ENCODE assay signal across 21 mouse cellular contexts in genomic region chr10:96204198-96204597, GRCm38 (mm10).
DNase-seq lines count a peak whose midpoint lies in the region; ATAC-seq and TF ChIP-seq lines count a peak whose summit lies in the region.
"Had no signal": no experiment of that assay in that cellular context is flagged by ENCODE, and none has a peak within 500 bp of the region (broad histone marks: within the 10 kb centered on the region; RNA-seq: fewer than 3 reads in every experiment).

No protein-coding gene starts in this region.

- H3K4me3 ChIP-seq in heart, embryonic 11.5 days (ENCODE audit: low read depth, low read length): no peak overlapping the region
- H3K4me3 ChIP-seq in heart, embryonic 10.5 days: no peak overlapping the region
- no peak overlapping the region for H3K4me3 ChIP-seq in liver, embryonic 14.5 days (ENCODE audit: insufficient read depth in 1 of 2, low read depth in 2 of 2, low read length in 2 of 2)
- H3K4me3 ChIP-seq: embryonic facial prominence, embryonic 12.5 days; forebrain, embryonic 15.5 days; gastrocnemius, adult 2 months; midbrain, embryonic 13.5 days; stomach, embryonic 15.5 days had no signal

- H3K4me1 ChIP-seq in heart, embryonic 11.5 days (ENCODE audit: control insufficient read depth, insufficient read depth, low read length): no peaks in the 10 kb centered on the region
- peaks cover 9% of the 10 kb centered on the region; the same call in 1 of the 2 replicates for H3K4me1 ChIP-seq in heart, embryonic 10.5 days
- peaks cover 10 to 33% of the 10 kb centered on the region in 2 experiments for H3K4me1 ChIP-seq in liver, embryonic 14.5 days (replicated peaks; ENCODE audit: control insufficient read depth in 2 of 2, insufficient read depth in 2 of 2, low read length in 1 of 2)
- H3K4me1 ChIP-seq: forebrain, embryonic 15.5 days; midbrain, embryonic 13.5 days; stomach, embryonic 15.5 days had no signal

- no peaks in the 10 kb centered on the region for H3K27me3 ChIP-seq in heart, embryonic 11.5 days (ENCODE audit: control insufficient read depth, insufficient read depth, low read length)
- H3K27me3 ChIP-seq in heart, embryonic 10.5 days (ENCODE audit: insufficient read depth, poor library complexity, severe bottlenecking): no peaks in the 10 kb centered on the region
- H3K27me3 ChIP-seq in liver, embryonic 14.5 days (ENCODE audit: control insufficient read depth, insufficient read depth, low read length): no peaks in the 10 kb centered on the region
- H3K27me3 ChIP-seq: embryonic facial prominence, embryonic 12.5 days; forebrain, embryonic 15.5 days; midbrain, embryonic 13.5 days; stomach, embryonic 15.5 days had no signal

- peak; percentile 88 for ATAC-seq in heart, embryonic 11.5 days (replicated peaks; ENCODE audit: insufficient number of reproducible peaks, low FRiP score, low TSS enrichment)
- ATAC-seq in granulocyte monocyte progenitor cell, adult 5-6 weeks (replicated peaks; ENCODE audit: poor library complexity, severe bottlenecking): peak; percentile 41
- peak; percentile 86 for ATAC-seq in liver, embryonic 14.5 days (ENCODE audit: insufficient read depth)
- ATAC-seq: forebrain, embryonic 15.5 days; hindbrain, postnatal 0 days; midbrain, embryonic 13.5 days had no signal

- no peak overlapping the region for H3K9ac ChIP-seq in heart, embryonic 11.5 days (ENCODE audit: low read depth, low read length)
- H3K9ac ChIP-seq in liver, embryonic 14.5 days (replicated peaks): no peak overlapping the region
- H3K9ac ChIP-seq: embryonic facial prominence, embryonic 12.5 days; forebrain, embryonic 15.5 days; midbrain, embryonic 13.5 days; stomach, embryonic 15.5 days had no signal

- 0 out of 2 replicates have a peak, but pooled peaks cover 2% of the 10 kb centered on the region for H3K9me3 ChIP-seq in heart, embryonic 11.5 days (replicated peaks; ENCODE audit: control insufficient read depth, low read length)
- H3K9me3 ChIP-seq in heart, embryonic 10.5 days: no peaks in the 10 kb centered on the region
- H3K9me3 ChIP-seq in liver, embryonic 14.5 days (ENCODE audit: control insufficient read depth, low read length): no peaks in the 10 kb centered on the region
- H3K9me3 ChIP-seq: embryonic facial prominence, embryonic 12.5 days; forebrain, embryonic 15.5 days; midbrain, embryonic 13.5 days; stomach, embryonic 15.5 days had no signal

- TF ChIP-seq EP300 in liver, embryonic 14.5 days (IDR thresholded peaks at IDR 0.05; ENCODE audit: low read depth): peak; percentile 88

- DNase-seq in heart, embryonic 10.5 days (ENCODE audit: low spot score): no peak
- peak; percentile 45 to 58 (median 58) for DNase-seq in liver, embryonic 14.5 days (ENCODE audit: low read depth in 3 of 3, low spot score in 3 of 3)
- DNase-seq in naive thymus-derived CD4-positive, alpha-beta T cell, adult 2 months (ENCODE audit: low read depth): peak; percentile 55
- DNase-seq in testis, postnatal 14 days (ENCODE audit: low spot score): no peak
- no peak for DNase-seq in frontal cortex, adult 2 months (ENCODE audit: extremely low spot score in 1 of 2, low spot score in 1 of 2)
- DNase-seq in left cerebral cortex, postnatal 25 days (ENCODE audit: low spot score in 2 of 2): no peak
- DNase-seq: adrenal gland, adult 2 months; cerebellum, adult 11-12 months; gastrocnemius, adult 2 months; heart, postnatal 14 days; kidney, adult 2 months; kidney, postnatal 4 days; layer of hippocampus, postnatal 36 days; lung, postnatal 36 days had no signal

- no peak overlapping the region for H3K4me2 ChIP-seq in heart, embryonic 11.5 days
- H3K4me2 ChIP-seq in liver, embryonic 14.5 days (ENCODE audit: low read depth): peak overlapping the region; percentile 32
- H3K4me2 ChIP-seq: embryonic facial prominence, embryonic 12.5 days; forebrain, embryonic 15.5 days; midbrain, embryonic 13.5 days; stomach, embryonic 15.5 days had no signal

- intact Hi-C loops in left cerebral cortex, postnatal 25 days (cut with DNase I): no loop called here

- WGBS in heart, embryonic 11.5 days (ENCODE audit: insufficient replicate concordance): 51% methylated on average over 5 of the region's 5 CpGs
- 57% methylated on average over 5 of the region's 5 CpGs for WGBS in heart, embryonic 10.5 days
- WGBS in liver, embryonic 14.5 days (ENCODE audit: insufficient replicate concordance): 10% methylated on average over 5 of the region's 5 CpGs

- TF ChIP-seq CTCF in liver, embryonic 14.5 days (IDR thresholded peaks at IDR 0.05; ENCODE audit: low read depth): no peak

- peak overlapping the region; percentile 24; the same call in 1 of the 2 replicates for H3K27ac ChIP-seq in heart, embryonic 11.5 days (ENCODE audit: low read depth, low read length)
- no peak overlapping the region for H3K27ac ChIP-seq in heart, embryonic 10.5 days
- no peak overlapping the region for H3K27ac ChIP-seq in liver, embryonic 14.5 days
- H3K27ac ChIP-seq: embryonic facial prominence, embryonic 12.5 days; forebrain, embryonic 15.5 days; gastrocnemius, adult 2 months; hindbrain, postnatal 0 days; midbrain, embryonic 13.5 days; stomach, embryonic 15.5 days had no signal

- no peaks in the 10 kb centered on the region for H3K36me3 ChIP-seq in heart, embryonic 11.5 days (ENCODE audit: control insufficient read depth, insufficient read depth, low read length)
- no peaks in the 10 kb centered on the region for H3K36me3 ChIP-seq in heart, embryonic 10.5 days
- no peaks in the 10 kb centered on the region for H3K36me3 ChIP-seq in liver, embryonic 14.5 days (replicated peaks; ENCODE audit: control insufficient read depth, insufficient read depth, low read depth)
- H3K36me3 ChIP-seq: embryonic facial prominence, embryonic 12.5 days; forebrain, embryonic 15.5 days; midbrain, embryonic 13.5 days; stomach, embryonic 15.5 days had no signal

Comparison
In these comparisons a context has a peak if more than half of its experiments do, and no peak if none do; other contexts are left out.
1. DNase-seq: peak in liver, embryonic 14.5 days (3 of 3) and naive thymus-derived CD4-positive, alpha-beta T cell, adult 2 months (single experiment); none in heart, embryonic 10.5 days (single experiment), testis, postnatal 14 days (single experiment), frontal cortex, adult 2 months (0 of 2) and left cerebral cortex, postnatal 25 days (0 of 2).
2. Peak in every context shown above with its lines, with median percentiles within 50 percentile points of each other: ATAC-seq.